In genomic region chr11:107138633-107139032, GRCm38 (mm10) we compare ENCODE assay signal across 9 mouse cellular contexts. TPM values are rescaled to one million over a fixed set of nuclear protein-coding genes. Genes with fewer than 3 reads are reported as not detected.
A peak's percentile ranks its signal among the peaks of the same experiment; 100 is the strongest.
DNase-seq lines count a peak whose midpoint lies in the region; ATAC-seq and TF ChIP-seq lines count a peak whose summit lies in the region.
"Had no signal": no experiment of that assay in that cellular context is flagged by ENCODE, and none has a peak within 500 bp of the region (broad histone marks: within the 10 kb centered on the region; RNA-seq: fewer than 3 reads in every experiment).

No protein-coding gene starts in this region.

- H3K27ac ChIP-seq in layer of hippocampus, adult 2 months, result no peak overlapping the region
- H3K27ac ChIP-seq: macrophage had no signal

- no peaks in the 10 kb centered on the region for H3K27me3 ChIP-seq in splenic B cell, adult 2 months (ENCODE audit: control insufficient read depth, insufficient read depth, low read length, poor library complexity, severe bottlenecking)

- peak; percentile 48 for DNase-seq in adrenal gland, postnatal 14 days
- DNase-seq in adrenal gland, adult 8-10 months, result no peak
- no peak for DNase-seq in layer of hippocampus, adult 2 months (ENCODE audit: low spot score in 2 of 2)
- DNase-seq in layer of hippocampus, adult 18-20 months (ENCODE audit: low spot score in 2 of 2), result no peak
- peak; percentile 80 for DNase-seq in ZHBTc4 (ENCODE audit: low read depth, low spot score)
- peak; percentile 75 for DNase-seq in splenic B cell, adult 2 months (ENCODE audit: low read depth, low spot score)
- DNase-seq in Muller cell, postnatal 12 days (ENCODE audit: inconsistent ontology term), result no peak

- H3K4me3 ChIP-seq in layer of hippocampus, adult 2 months, result no peak overlapping the region

- TF ChIP-seq CTCF in layer of hippocampus, adult 2 months (conservative IDR thresholded peaks at IDR 0.05), result peak; percentile 69

- no peaks in the 10 kb centered on the region for H3K36me3 ChIP-seq in splenic B cell, adult 2 months (ENCODE audit: control insufficient read depth, insufficient read depth, low read length, poor library complexity, severe bottlenecking)

- no peak for ATAC-seq in frontal cortex, adult (ENCODE audit: low TSS enrichment)

RNA-seq across cellular contexts. Expression of gene Bptf, which starts 6.7 kb away (rescaled TPM):
- total RNA-seq in adrenal gland, postnatal 14 days (2021), result 42.6 and 47.5 TPM in 2 replicates
- 10 to 100 TPM; 40.0 to 68.4 (median 51.1) TPM for total RNA-seq in adrenal gland, adult 8-10 months (2022)
- 10 to 100 TPM; 69.3 to 76.2 TPM for total RNA-seq in layer of hippocampus, adult 2 months (2021)
- total RNA-seq in layer of hippocampus, adult 18-20 months (2021), result 10 to 100 TPM; 71.7 to 74.0 TPM

RNA-seq across cellular contexts. Expression of gene Nol11, which starts 50.5 kb away (rescaled TPM):
- 23.7 and 26.4 TPM in 2 replicates for total RNA-seq in adrenal gland, postnatal 14 days (2021)
- 10 to 100 TPM; 24.8 to 31.0 (median 28.6) TPM for total RNA-seq in adrenal gland, adult 8-10 months (2022)
- total RNA-seq in layer of hippocampus, adult 2 months (2021), result 10 to 100 TPM; 25.9 to 26.4 TPM
- total RNA-seq in layer of hippocampus, adult 18-20 months (2021), result 10 to 100 TPM; 22.9 to 25.4 TPM

Comparison
In these comparisons a context has a peak if more than half of its experiments do, and no peak if none do; other contexts are left out.
1. DNase-seq: peak in adrenal gland, postnatal 14 days (single experiment), ZHBTc4 (single experiment) and splenic B cell, adult 2 months (single experiment); none in adrenal gland, adult 8-10 months (single experiment), layer of hippocampus, adult 2 months (0 of 2), layer of hippocampus, adult 18-20 months (0 of 2) and Muller cell, postnatal 12 days (single experiment).